Mouse (Mus musculus): ENCODE measurements around the gene Fbxo47.

Fbxo47 gene

GRCm38 (mm10) chr11:97830501-97830900 is 53.5 kb downstream of the Fbxo47 start:
- no peak for DNase-seq (ENCODE audit: low spot score in 2 of 2)

GRCm38 (mm10) chr11:97829913-97830476 is 54.0 kb downstream of the Fbxo47 start:
- DNase-seq (ENCODE audit: low spot score in 2 of 2) = peak in 1 of 2 experiments; percentile 61

- DNase-seq (ENCODE audit: low spot score in 2 of 2) = no peak
Measured at GRCm38 (mm10) chr11:97829365-97829764, 54.6 kb downstream of the Fbxo47 start.

- no peak for DNase-seq (ENCODE audit: low spot score in 2 of 2)
Measured at GRCm38 (mm10) chr11:97827654-97828053, 56.3 kb downstream of the Fbxo47 start.

- no peak for DNase-seq (ENCODE audit: low spot score in 2 of 2)
Measured at GRCm38 (mm10) chr11:97826414-97826813, 57.5 kb downstream of the Fbxo47 start.

GRCm38 (mm10) chr11:97825971-97826370 is 58.0 kb downstream of the Fbxo47 start:
- no peak for DNase-seq (ENCODE audit: low spot score in 2 of 2)

GRCm38 (mm10) chr11:97825295-97825694 is 58.7 kb downstream of the Fbxo47 start:
- peak in 1 of 2 experiments; percentile 43 for DNase-seq (ENCODE audit: low spot score in 2 of 2)

GRCm38 (mm10) chr11:97824895-97825294 is 59.1 kb downstream of the Fbxo47 start:
- no peak for DNase-seq (ENCODE audit: low spot score in 2 of 2)

GRCm38 (mm10) chr11:97824168-97824567 is 59.8 kb downstream of the Fbxo47 start:
- DNase-seq (ENCODE audit: low spot score in 2 of 2) = no peak

- DNase-seq (ENCODE audit: low spot score in 2 of 2) = no peak
Measured at GRCm38 (mm10) chr11:97822840-97823603, 60.9 kb downstream of the Fbxo47 start.

- DNase-seq (ENCODE audit: low spot score in 2 of 2) = no peak
Measured at GRCm38 (mm10) chr11:97821401-97822064, 62.4 kb downstream of the Fbxo47 start.

- DNase-seq (ENCODE audit: low spot score in 2 of 2) = no peak
Measured at GRCm38 (mm10) chr11:97820840-97821239, 63.1 kb downstream of the Fbxo47 start.

- no peak for DNase-seq (ENCODE audit: low spot score in 2 of 2)
Measured at GRCm38 (mm10) chr11:97819923-97820322, 64.0 kb downstream of the Fbxo47 start.

- DNase-seq (ENCODE audit: low spot score in 2 of 2) = no peak
Measured at GRCm38 (mm10) chr11:97819102-97819501, 64.9 kb downstream of the Fbxo47 start.

- no peak for DNase-seq (ENCODE audit: low spot score in 2 of 2)
Measured at GRCm38 (mm10) chr11:97818571-97818970, 65.4 kb downstream of the Fbxo47 start.

GRCm38 (mm10) chr11:97818003-97818402 is 66.0 kb downstream of the Fbxo47 start:
- DNase-seq (ENCODE audit: low spot score in 2 of 2) = no peak

GRCm38 (mm10) chr11:97817379-97817778 is 66.6 kb downstream of the Fbxo47 start:
- no peak for DNase-seq (ENCODE audit: low spot score in 2 of 2)

- no peak for DNase-seq (ENCODE audit: low spot score in 2 of 2)
Measured at GRCm38 (mm10) chr11:97816916-97817315, 67.0 kb downstream of the Fbxo47 start.

GRCm38 (mm10) chr11:97816176-97816575 is 67.8 kb downstream of the Fbxo47 start:
- no peak for DNase-seq (ENCODE audit: low spot score in 2 of 2)

GRCm38 (mm10) chr11:97815736-97816135 is 68.2 kb downstream of the Fbxo47 start:
- DNase-seq (ENCODE audit: low spot score in 2 of 2) = no peak

GRCm38 (mm10) chr11:97813746-97814515 is 70.0 kb downstream of the Fbxo47 start:
- DNase-seq (ENCODE audit: low spot score in 2 of 2) = no peak

- DNase-seq (ENCODE audit: low spot score in 2 of 2) = no peak
Measured at GRCm38 (mm10) chr11:97813085-97813484, 70.9 kb downstream of the Fbxo47 start.

All from spleen, postnatal 4 days (tissue).